Mouse (Mus musculus): ENCODE results near the gene Zfp872. TPM values are rescaled to one million over a fixed set of nuclear protein-coding genes. Genes with fewer than 3 reads are reported as not detected.

Zfp872 gene
- polyA plus RNA-seq, 1 experiment from 2014 or later: 1.4 TPM

DNA sequence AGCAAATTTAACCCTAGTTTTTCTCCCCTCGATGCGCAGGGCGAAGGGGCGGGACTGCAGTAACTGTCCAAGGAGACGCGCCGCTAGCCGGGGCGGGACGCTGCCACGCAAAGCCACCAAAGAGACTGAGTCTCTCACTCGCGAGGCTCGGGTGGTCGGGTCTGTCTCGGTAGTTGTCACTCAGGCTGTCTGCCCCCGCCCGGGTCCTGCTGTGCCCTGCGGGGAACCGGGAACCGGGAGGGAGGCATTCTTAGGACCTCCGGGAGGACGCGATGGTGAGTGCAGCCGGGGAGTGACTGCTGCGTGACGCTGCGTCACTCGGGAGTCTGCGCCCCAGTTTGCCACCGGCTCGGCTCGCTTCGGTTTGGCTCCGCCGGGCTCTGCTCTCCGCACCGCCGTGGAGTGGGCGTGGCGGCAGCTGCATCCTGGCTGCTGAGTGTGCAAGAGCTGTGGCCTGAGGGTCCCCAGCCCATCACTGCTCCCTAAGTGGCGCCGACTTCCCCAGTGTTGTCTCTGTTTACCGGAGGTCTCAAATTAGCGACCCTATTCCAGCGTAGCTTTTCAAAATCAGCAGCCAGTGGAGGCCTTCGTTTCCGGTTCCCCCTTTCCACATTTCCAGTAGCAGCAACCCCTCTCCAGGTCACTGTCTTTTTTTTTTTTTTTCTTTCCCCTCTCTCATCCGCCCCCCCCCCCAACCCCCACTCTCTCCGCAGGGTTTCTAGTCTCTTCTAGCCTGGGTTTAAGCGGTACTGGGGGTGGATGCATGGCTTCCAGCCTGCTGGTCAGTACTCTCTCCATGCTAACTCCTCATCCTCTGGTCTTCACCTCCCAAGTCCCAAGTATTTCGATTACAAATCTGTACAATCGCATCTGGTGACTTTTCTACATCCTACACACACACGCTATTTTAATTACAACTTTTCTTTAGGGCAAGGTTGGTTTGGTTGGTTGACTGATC, 22.9 kb upstream of the Zfp872 start:
- Histone ChIP-seq H3K27ac (ENCODE audit: low read length) (no peak overlapping the region), H3K4me3 (ENCODE audit: low read depth, low read length) (peak overlapping the region; percentile 54), H3K9me3 (ENCODE audit: control insufficient read depth, low read depth, low read length) (no peaks in the 10 kb centered on the region), H3K36me3 (ENCODE audit: control insufficient read depth, insufficient read depth, low read length) (no peaks in the 10 kb centered on the region), H3K4me1 (ENCODE audit: control insufficient read depth, insufficient read depth, low read length) (no peaks in the 10 kb centered on the region), H3K4me2 (replicated peaks; ENCODE audit: low read depth, low read length) (peak overlapping the region; percentile 98), H3K27me3 (ENCODE audit: control insufficient read depth, insufficient read depth, low read length) (no peaks in the 10 kb centered on the region), H3K9ac (replicated peaks; ENCODE audit: low read depth, low read length) (peak overlapping the region; percentile 50)
- peak; percentile 62; the same call in 1 of the 2 replicates for ATAC-seq (ENCODE audit: insufficient number of reproducible peaks, insufficient read depth, low FRiP score, low read depth)
- 3% methylated on average over 49 of the region's 54 CpGs for WGBS

DNA sequence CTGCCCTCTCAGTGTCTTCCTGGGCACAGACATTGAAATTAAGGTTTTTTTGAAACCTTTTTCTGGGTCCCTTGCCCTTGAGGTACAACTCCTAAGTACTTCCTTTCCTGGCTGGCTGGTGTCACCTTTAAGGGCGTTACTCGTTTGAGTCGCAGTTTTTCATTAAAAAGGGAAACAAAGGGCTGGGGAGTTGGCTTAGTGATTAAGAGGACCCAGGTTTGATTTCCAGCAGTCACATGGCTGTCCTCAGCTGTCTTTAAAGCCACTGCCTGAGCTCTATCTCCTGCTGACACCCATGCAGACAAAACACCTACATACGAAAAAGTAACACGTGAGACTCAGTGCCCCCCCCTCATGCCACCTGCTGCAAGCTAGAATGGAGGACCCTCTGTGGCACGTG, 21.9 kb upstream of the Zfp872 start:
- no peaks in the 10 kb centered on the region for H3K4me1 ChIP-seq (ENCODE audit: control insufficient read depth, insufficient read depth, low read length)
- H3K9ac ChIP-seq (replicated peaks; ENCODE audit: low read depth, low read length): no peak overlapping the region
- no peak overlapping the region for H3K4me3 ChIP-seq (ENCODE audit: low read depth, low read length)
- ATAC-seq (ENCODE audit: insufficient number of reproducible peaks, insufficient read depth, low FRiP score, low read depth): no peak
- H3K27ac ChIP-seq (ENCODE audit: low read length): no peak overlapping the region
- 57% methylated on average over 6 of the region's 6 CpGs for WGBS
- H3K9me3 ChIP-seq (ENCODE audit: control insufficient read depth, low read depth, low read length): no peaks in the 10 kb centered on the region
- no peaks in the 10 kb centered on the region for H3K27me3 ChIP-seq (ENCODE audit: control insufficient read depth, insufficient read depth, low read length)
- H3K4me2 ChIP-seq (replicated peaks; ENCODE audit: low read depth, low read length): no peak overlapping the region
- H3K36me3 ChIP-seq (ENCODE audit: control insufficient read depth, insufficient read depth, low read length): no peaks in the 10 kb centered on the region

- no peak for ATAC-seq (ENCODE audit: insufficient number of reproducible peaks, insufficient read depth, low FRiP score, low read depth)
- Histone ChIP-seq H3K9me3 (ENCODE audit: control insufficient read depth, low read depth, low read length) (no peaks in the 10 kb centered on the region), H3K27ac (ENCODE audit: low read length) (no peak overlapping the region), H3K27me3 (ENCODE audit: control insufficient read depth, insufficient read depth, low read length) (no peaks in the 10 kb centered on the region), H3K9ac (replicated peaks; ENCODE audit: low read depth, low read length) (no peak overlapping the region), H3K4me3 (ENCODE audit: low read depth, low read length) (no peak overlapping the region), H3K4me1 (ENCODE audit: control insufficient read depth, insufficient read depth, low read length) (no peaks in the 10 kb centered on the region), H3K4me2 (replicated peaks; ENCODE audit: low read depth, low read length) (no peak overlapping the region), H3K36me3 (ENCODE audit: control insufficient read depth, insufficient read depth, low read length) (no peaks in the 10 kb centered on the region)
- WGBS: 85% methylated on average over 10 of the region's 10 CpGs
Measured at GRCm38 (mm10) chr9:22166686-22167085, 21.2 kb upstream of the Zfp872 start.

- no peak for ATAC-seq (ENCODE audit: insufficient number of reproducible peaks, insufficient read depth, low FRiP score, low read depth)
- Histone ChIP-seq H3K4me3 (ENCODE audit: low read depth, low read length) (no peak overlapping the region), H3K4me1 (ENCODE audit: control insufficient read depth, insufficient read depth, low read length) (no peaks in the 10 kb centered on the region), H3K36me3 (ENCODE audit: control insufficient read depth, insufficient read depth, low read length) (no peaks in the 10 kb centered on the region), H3K9me3 (ENCODE audit: control insufficient read depth, low read depth, low read length) (no peaks in the 10 kb centered on the region), H3K27ac (ENCODE audit: low read length) (no peak overlapping the region), H3K4me2 (replicated peaks; ENCODE audit: low read depth, low read length) (no peak overlapping the region), H3K27me3 (ENCODE audit: control insufficient read depth, insufficient read depth, low read length) (no peaks in the 10 kb centered on the region), H3K9ac (replicated peaks; ENCODE audit: low read depth, low read length) (no peak overlapping the region)
- 96% methylated on average over 4 of the region's 4 CpGs for WGBS
Measured at GRCm38 (mm10) chr9:22167751-22168150, 20.1 kb upstream of the Zfp872 start.

DNA sequence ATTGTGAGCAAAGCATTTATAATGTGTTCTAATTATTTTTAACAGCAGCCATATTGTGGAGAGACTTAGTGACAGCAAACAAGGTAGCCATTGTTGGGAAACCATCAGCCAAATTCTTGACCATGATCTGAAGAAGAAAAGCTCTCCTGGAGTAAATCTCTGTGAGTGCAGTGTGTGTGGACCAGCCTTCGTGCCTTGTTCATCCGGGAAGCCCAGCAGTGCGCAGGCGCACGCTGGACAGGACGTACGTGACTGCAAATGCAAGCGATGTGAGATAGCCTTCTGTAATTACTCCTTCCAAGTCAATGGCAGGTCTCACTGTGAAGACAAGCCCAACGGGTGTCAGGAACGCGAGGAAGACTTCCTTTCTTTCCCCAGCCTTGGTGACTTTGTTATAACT, 18.6 kb upstream of the Zfp872 start:
- no peak overlapping the region for H3K9ac ChIP-seq (replicated peaks; ENCODE audit: low read depth, low read length)
- no peak overlapping the region for H3K4me2 ChIP-seq (replicated peaks; ENCODE audit: low read depth, low read length)
- no peaks in the 10 kb centered on the region for H3K36me3 ChIP-seq (ENCODE audit: control insufficient read depth, insufficient read depth, low read length)
- ATAC-seq (ENCODE audit: insufficient number of reproducible peaks, insufficient read depth, low FRiP score, low read depth): no peak
- H3K4me3 ChIP-seq (ENCODE audit: low read depth, low read length): no peak overlapping the region
- no peaks in the 10 kb centered on the region for H3K9me3 ChIP-seq (ENCODE audit: control insufficient read depth, low read depth, low read length)
- H3K4me1 ChIP-seq (ENCODE audit: control insufficient read depth, insufficient read depth, low read length): no peaks in the 10 kb centered on the region
- no peak overlapping the region for H3K27ac ChIP-seq (ENCODE audit: low read length)
- no peaks in the 10 kb centered on the region for H3K27me3 ChIP-seq (ENCODE audit: control insufficient read depth, insufficient read depth, low read length)
- WGBS: 93% methylated on average over 11 of the region's 11 CpGs

DNA sequence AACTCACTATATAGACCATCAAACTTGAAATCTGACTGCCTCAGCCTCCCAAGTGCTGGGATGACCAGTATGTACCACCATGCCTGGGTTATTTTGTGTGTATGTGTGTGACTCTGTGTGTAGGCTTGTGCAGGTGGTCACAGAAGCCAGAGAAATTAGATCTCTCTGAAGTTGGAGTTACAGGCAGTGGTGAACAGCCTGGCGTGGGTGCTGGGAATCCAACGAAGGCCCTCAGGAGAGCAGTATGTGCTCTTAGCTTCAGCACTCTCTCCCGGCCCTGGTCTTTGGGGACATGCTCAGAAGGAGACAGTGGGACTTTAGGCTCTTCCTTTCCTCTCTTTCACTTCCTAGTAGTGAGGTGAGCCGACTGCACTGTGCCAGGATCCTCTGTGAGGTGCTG, 15.6 kb upstream of the Zfp872 start:
- 92% methylated on average over 4 of the region's 4 CpGs for WGBS

GRCm38 (mm10) chr9:22196412-22196811, 8.5 kb downstream of the Zfp872 start:
- no peak overlapping the region for H3K9ac ChIP-seq (replicated peaks; ENCODE audit: low read depth, low read length)
- WGBS: 25% methylated on average over 5 of the region's 5 CpGs

More for the DNA sequence above, 15.6 kb upstream of the Zfp872 start:
- H3K9me3 ChIP-seq (ENCODE audit: control insufficient read depth, low read depth, low read length): no peaks in the 10 kb centered on the region; the same call in 1 of the 2 replicates
- H3K36me3 ChIP-seq (ENCODE audit: control insufficient read depth, insufficient read depth, low read length): no peaks in the 10 kb centered on the region
- no peak overlapping the region for H3K9ac ChIP-seq (replicated peaks; ENCODE audit: low read depth, low read length)
- H3K27me3 ChIP-seq (ENCODE audit: control insufficient read depth, insufficient read depth, low read length): no peaks in the 10 kb centered on the region
- H3K4me2 ChIP-seq (replicated peaks; ENCODE audit: low read depth, low read length): no peak overlapping the region
- no peak overlapping the region for H3K4me3 ChIP-seq (ENCODE audit: low read depth, low read length)
- H3K27ac ChIP-seq (ENCODE audit: low read length): no peak overlapping the region
- no peaks in the 10 kb centered on the region for H3K4me1 ChIP-seq (ENCODE audit: control insufficient read depth, insufficient read depth, low read length)
- ATAC-seq (ENCODE audit: insufficient number of reproducible peaks, insufficient read depth, low FRiP score, low read depth): no peak

GRCm38 (mm10) chr9:22213785-22214194, 25.9 kb downstream of the Zfp872 start:
- H3K4me2 ChIP-seq (replicated peaks; ENCODE audit: low read depth, low read length): 0 out of 2 replicates have a peak overlapping the region, but pooled peaks have one; percentile 34
- no peaks in the 10 kb centered on the region for H3K4me1 ChIP-seq (ENCODE audit: control insufficient read depth, insufficient read depth, low read length)
- 49% methylated on average over 2 of the region's 2 CpGs for WGBS
- no peaks in the 10 kb centered on the region for H3K27me3 ChIP-seq (ENCODE audit: control insufficient read depth, insufficient read depth, low read length)
- H3K36me3 ChIP-seq (ENCODE audit: control insufficient read depth, insufficient read depth, low read length): no peaks in the 10 kb centered on the region
- peak overlapping the region; percentile 8; the same call in 1 of the 2 replicates for H3K4me3 ChIP-seq (ENCODE audit: low read depth, low read length)
- no peak overlapping the region for H3K9ac ChIP-seq (replicated peaks; ENCODE audit: low read depth, low read length)
- peak; percentile 92 for ATAC-seq (ENCODE audit: insufficient number of reproducible peaks, insufficient read depth, low FRiP score, low read depth)
- H3K9me3 ChIP-seq (ENCODE audit: control insufficient read depth, low read depth, low read length): no peaks in the 10 kb centered on the region
- peak overlapping the region; percentile 92; the same call in 1 of the 2 replicates for H3K27ac ChIP-seq (ENCODE audit: low read length)

More at GRCm38 (mm10) chr9:22196412-22196811, 8.5 kb downstream of the Zfp872 start:
- no peaks in the 10 kb centered on the region for H3K4me1 ChIP-seq (ENCODE audit: control insufficient read depth, insufficient read depth, low read length)
- no peak overlapping the region for H3K27ac ChIP-seq (ENCODE audit: low read length)
- peaks cover 24% of the 10 kb centered on the region for H3K9me3 ChIP-seq (ENCODE audit: control insufficient read depth, low read depth, low read length)
- no peak overlapping the region for H3K4me3 ChIP-seq (ENCODE audit: low read depth, low read length)
- no peaks in the 10 kb centered on the region for H3K36me3 ChIP-seq (ENCODE audit: control insufficient read depth, insufficient read depth, low read length)
- H3K27me3 ChIP-seq (ENCODE audit: control insufficient read depth, insufficient read depth, low read length): no peaks in the 10 kb centered on the region
- H3K4me2 ChIP-seq (replicated peaks; ENCODE audit: low read depth, low read length): no peak overlapping the region
- ATAC-seq (ENCODE audit: insufficient number of reproducible peaks, insufficient read depth, low FRiP score, low read depth): peak; percentile 65; the same call in 1 of the 2 replicates

All from stomach, embryonic 14.5 days (tissue).